Mouse (Mus musculus): Measurements from ENCODE around the gene Fam204a. TPM values are rescaled to one million over a fixed set of nuclear protein-coding genes. Genes with fewer than 3 reads are reported as not detected.

Fam204a gene
- polyA plus RNA-seq, 1 experiment = 23.4 TPM

- H3K4me3 ChIP-seq (ENCODE audit: insufficient read depth, low read length) = peak overlapping the region; percentile 11; the same call in 1 of the 2 replicates
Measured at GRCm38 (mm10) chr19:60226845-60227235, 339 bp upstream of the Fam204a start.

GRCm38 (mm10) chr19:60219395-60219794 lies 7.1 kb downstream of the Fam204a start:
- H3K27ac ChIP-seq (ENCODE audit: insufficient read depth, low read depth, low read length) = no peak overlapping the region
- peaks cover 5% of the 10 kb centered on the region; the same call in 1 of the 2 replicates for H3K4me1 ChIP-seq (ENCODE audit: control insufficient read depth, insufficient read depth, low read length)
- H3K4me3 ChIP-seq (ENCODE audit: insufficient read depth, low read length) = no peak overlapping the region
- TF ChIP-seq POLR2A (IDR thresholded peaks at IDR 0.05; ENCODE audit: borderline replicate concordance, low read depth, low read length) (no peak), CTCF (IDR thresholded peaks at IDR 0.05; ENCODE audit: low read depth, low read length) (no peak)

More at GRCm38 (mm10) chr19:60226845-60227235, 339 bp upstream of the Fam204a start:
- TF ChIP-seq CTCF (IDR thresholded peaks at IDR 0.05; ENCODE audit: low read depth, low read length) = no peak
- TF ChIP-seq POLR2A (IDR thresholded peaks at IDR 0.05; ENCODE audit: borderline replicate concordance, low read depth, low read length) = no peak
- no peak overlapping the region for H3K27ac ChIP-seq (ENCODE audit: insufficient read depth, low read depth, low read length)
- H3K4me1 ChIP-seq (ENCODE audit: control insufficient read depth, insufficient read depth, low read length) = peaks cover 10% of the 10 kb centered on the region; the same call in 1 of the 2 replicates

GRCm38 (mm10) chr19:60217985-60218384 lies 8.5 kb downstream of the Fam204a start:
- Histone ChIP-seq H3K27ac (ENCODE audit: insufficient read depth, low read depth, low read length) (no peak overlapping the region), H3K4me1 (ENCODE audit: control insufficient read depth, insufficient read depth, low read length) (no peaks in the 10 kb centered on the region), H3K4me3 (ENCODE audit: insufficient read depth, low read length) (no peak overlapping the region)
- TF ChIP-seq POLR2A (IDR thresholded peaks at IDR 0.05; ENCODE audit: borderline replicate concordance, low read depth, low read length) (no peak), CTCF (IDR thresholded peaks at IDR 0.05; ENCODE audit: low read depth, low read length) (no peak)

GRCm38 (mm10) chr19:60208173-60208572 lies 18.3 kb downstream of the Fam204a start:
- Histone ChIP-seq H3K27ac (ENCODE audit: insufficient read depth, low read depth, low read length) (no peak overlapping the region), H3K4me3 (ENCODE audit: insufficient read depth, low read length) (no peak overlapping the region), H3K4me1 (ENCODE audit: control insufficient read depth, insufficient read depth, low read length) (no peaks in the 10 kb centered on the region)
- TF ChIP-seq CTCF (IDR thresholded peaks at IDR 0.05; ENCODE audit: low read depth, low read length) (no peak), POLR2A (IDR thresholded peaks at IDR 0.05; ENCODE audit: borderline replicate concordance, low read depth, low read length) (no peak)

- H3K27ac ChIP-seq (ENCODE audit: insufficient read depth, low read depth, low read length) = no peak overlapping the region
- H3K4me1 ChIP-seq (ENCODE audit: control insufficient read depth, insufficient read depth, low read length) = no peaks in the 10 kb centered on the region
- TF ChIP-seq POLR2A (IDR thresholded peaks at IDR 0.05; ENCODE audit: borderline replicate concordance, low read depth, low read length) (no peak), CTCF (IDR thresholded peaks at IDR 0.05; ENCODE audit: low read depth, low read length) (no peak)
- H3K4me3 ChIP-seq (ENCODE audit: insufficient read depth, low read length) = no peak overlapping the region
Measured at GRCm38 (mm10) chr19:60204176-60204575, 22.3 kb downstream of the Fam204a start.

GRCm38 (mm10) chr19:60200294-60200693 lies 26.2 kb downstream of the Fam204a start:
- no peak for TF ChIP-seq POLR2A (IDR thresholded peaks at IDR 0.05; ENCODE audit: borderline replicate concordance, low read depth, low read length)
- no peak for TF ChIP-seq CTCF (IDR thresholded peaks at IDR 0.05; ENCODE audit: low read depth, low read length)
- no peak overlapping the region for H3K4me3 ChIP-seq (ENCODE audit: insufficient read depth, low read length)
- peaks cover 7% of the 10 kb centered on the region for H3K4me1 ChIP-seq (ENCODE audit: control insufficient read depth, insufficient read depth, low read length)
- H3K27ac ChIP-seq (ENCODE audit: insufficient read depth, low read depth, low read length) = no peak overlapping the region

- no peak for TF ChIP-seq CTCF (IDR thresholded peaks at IDR 0.05; ENCODE audit: low read depth, low read length)
- TF ChIP-seq POLR2A (IDR thresholded peaks at IDR 0.05; ENCODE audit: borderline replicate concordance, low read depth, low read length) = no peak
- H3K4me1 ChIP-seq (ENCODE audit: control insufficient read depth, insufficient read depth, low read length) = peaks cover 7% of the 10 kb centered on the region
- H3K27ac ChIP-seq (ENCODE audit: insufficient read depth, low read depth, low read length) = no peak overlapping the region
- H3K4me3 ChIP-seq (ENCODE audit: insufficient read depth, low read length) = no peak overlapping the region
Measured at GRCm38 (mm10) chr19:60199152-60199551, 27.3 kb downstream of the Fam204a start.

- TF ChIP-seq CTCF (IDR thresholded peaks at IDR 0.05; ENCODE audit: low read depth, low read length) = no peak
- TF ChIP-seq POLR2A (IDR thresholded peaks at IDR 0.05; ENCODE audit: borderline replicate concordance, low read depth, low read length) = no peak
- peaks cover 7% of the 10 kb centered on the region for H3K4me1 ChIP-seq (ENCODE audit: control insufficient read depth, insufficient read depth, low read length)
- no peak overlapping the region for H3K27ac ChIP-seq (ENCODE audit: insufficient read depth, low read depth, low read length)
- H3K4me3 ChIP-seq (ENCODE audit: insufficient read depth, low read length) = no peak overlapping the region
Measured at GRCm38 (mm10) chr19:60192790-60193189, 33.7 kb downstream of the Fam204a start.

- Histone ChIP-seq H3K4me1 (ENCODE audit: control insufficient read depth, insufficient read depth, low read length) (no peaks in the 10 kb centered on the region), H3K4me3 (ENCODE audit: insufficient read depth, low read length) (no peak overlapping the region), H3K27ac (ENCODE audit: insufficient read depth, low read depth, low read length) (no peak overlapping the region)
- TF ChIP-seq POLR2A (IDR thresholded peaks at IDR 0.05; ENCODE audit: borderline replicate concordance, low read depth, low read length) = no peak
- no peak for TF ChIP-seq CTCF (IDR thresholded peaks at IDR 0.05; ENCODE audit: low read depth, low read length)
Measured at GRCm38 (mm10) chr19:60189206-60189605, 37.3 kb downstream of the Fam204a start.

GRCm38 (mm10) chr19:60182901-60183300 lies 43.6 kb downstream of the Fam204a start:
- no peak overlapping the region for H3K27ac ChIP-seq (ENCODE audit: insufficient read depth, low read depth, low read length)
- no peak overlapping the region for H3K4me3 ChIP-seq (ENCODE audit: insufficient read depth, low read length)
- TF ChIP-seq POLR2A (IDR thresholded peaks at IDR 0.05; ENCODE audit: borderline replicate concordance, low read depth, low read length) (no peak), CTCF (IDR thresholded peaks at IDR 0.05; ENCODE audit: low read depth, low read length) (no peak)
- H3K4me1 ChIP-seq (ENCODE audit: control insufficient read depth, insufficient read depth, low read length) = no peaks in the 10 kb centered on the region

- Histone ChIP-seq H3K27ac (ENCODE audit: insufficient read depth, low read depth, low read length) (no peak overlapping the region), H3K4me1 (ENCODE audit: control insufficient read depth, insufficient read depth, low read length) (no peaks in the 10 kb centered on the region), H3K4me3 (ENCODE audit: insufficient read depth, low read length) (no peak overlapping the region)
- no peak for TF ChIP-seq CTCF (IDR thresholded peaks at IDR 0.05; ENCODE audit: low read depth, low read length)
Measured at GRCm38 (mm10) chr19:60182171-60182570, 44.3 kb downstream of the Fam204a start.
